Mouse (Mus musculus) cerebellum, adult 18-20 months (tissue): ENCODE measurements around the gene Kifc1.
A peak's percentile ranks its signal among the peaks of the same experiment; 100 is the strongest.

Source experiments
- DNase-seq, 2 experiments: peaks; one replicate each; pipeline ENCODE4 v3.0.0; 2021

Gene Kifc1

DNA sequence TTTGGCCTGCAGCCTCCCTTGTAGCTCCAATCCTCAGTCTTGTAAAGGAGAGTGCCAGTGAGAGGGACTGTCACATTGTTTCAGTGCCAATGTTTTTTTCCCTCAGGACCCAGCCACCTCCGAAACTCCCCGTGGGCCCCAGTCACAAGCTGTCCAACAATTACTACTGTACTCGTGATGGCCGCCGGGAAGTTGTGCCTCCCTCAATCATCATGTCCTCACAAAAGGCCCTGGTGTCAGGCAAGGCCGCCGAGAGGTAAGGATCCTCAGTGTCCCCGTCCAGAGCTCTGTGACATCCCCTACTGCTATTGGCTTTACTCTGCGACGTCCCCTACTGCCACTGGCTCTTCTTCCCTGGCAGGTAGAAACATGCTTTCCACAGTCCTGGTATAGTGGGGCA, 60.9 kb downstream of the Kifc1 start:
- DNase-seq, result no peak

DNA sequence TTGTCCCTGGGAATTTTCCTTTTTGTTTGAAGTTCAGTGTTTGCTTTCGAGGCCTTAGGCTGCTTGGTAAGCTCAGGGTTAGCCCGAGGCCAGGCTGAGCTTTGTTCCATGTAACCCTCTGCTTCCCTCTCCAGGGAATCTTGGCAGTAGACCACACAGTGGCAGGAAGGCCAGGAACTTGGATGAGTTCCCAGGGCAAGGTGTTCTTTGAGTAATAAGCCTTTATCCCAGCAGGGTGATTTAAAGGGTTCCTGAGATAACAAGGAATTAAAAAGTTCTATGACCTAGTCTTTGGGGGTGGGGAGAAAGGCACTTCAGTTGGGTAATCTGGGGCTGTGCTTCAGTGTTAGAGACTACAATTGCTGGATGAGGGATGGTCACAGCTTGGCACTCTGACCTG, 61.6 kb downstream of the Kifc1 start:
- peak; percentile 68 to 71 for DNase-seq

DNA sequence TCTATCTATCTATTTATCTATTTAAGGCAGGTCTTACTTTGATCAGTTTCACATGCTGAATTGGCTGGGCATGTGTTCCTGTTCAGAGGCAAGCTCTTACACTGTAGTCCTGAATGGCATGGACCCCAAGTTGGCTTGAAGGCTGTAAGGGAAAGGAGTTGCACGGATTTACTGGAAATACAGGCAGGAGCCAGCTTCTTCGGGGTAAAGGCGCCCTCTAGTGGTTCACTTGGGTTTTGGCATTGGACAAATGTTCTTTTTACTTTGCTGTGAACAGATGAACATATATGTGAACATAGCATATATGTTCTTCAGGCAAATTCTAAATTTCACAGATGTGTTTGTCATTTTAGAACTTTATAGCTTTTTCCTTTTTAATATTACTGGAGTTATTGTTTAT, 63.6 kb downstream of the Kifc1 start:
- DNase-seq, result peak; percentile 76 to 77
